Mouse (Mus musculus) testis, adult 2 months (tissue): Measurements from ENCODE around the gene Slc19a1.

Experiments
- CTCF ChIP-seq: fragments of 200-500 bp; IDR thresholded peaks from 2 replicates; pipeline ENCODE4 v1.5.1; 2012; ENCODE audit warnings: low read depth, mild to moderate bottlenecking, inconsistent platforms, low read length, moderate library complexity; ENCODE audit not compliant: control insufficient read depth, insufficient read depth, insufficient replicate concordance
- POLR2A ChIP-seq: fragments of 200-500 bp; IDR thresholded peaks from 2 replicates; pipeline ENCODE4 v1.6.1; 2012; ENCODE audit warnings: low read depth, mild to moderate bottlenecking, inconsistent platforms, low read length, moderate library complexity; ENCODE audit not compliant: control insufficient read depth

- TF ChIP-seq CTCF (no peak), POLR2A (no peak)
These were observed 78.0 kb downstream of the Slc19a1 start for GRCm38 (mm10) chr10:77110010-77110409.
